Mouse (Mus musculus): ENCODE results near the gene Gm10198.

DNA sequence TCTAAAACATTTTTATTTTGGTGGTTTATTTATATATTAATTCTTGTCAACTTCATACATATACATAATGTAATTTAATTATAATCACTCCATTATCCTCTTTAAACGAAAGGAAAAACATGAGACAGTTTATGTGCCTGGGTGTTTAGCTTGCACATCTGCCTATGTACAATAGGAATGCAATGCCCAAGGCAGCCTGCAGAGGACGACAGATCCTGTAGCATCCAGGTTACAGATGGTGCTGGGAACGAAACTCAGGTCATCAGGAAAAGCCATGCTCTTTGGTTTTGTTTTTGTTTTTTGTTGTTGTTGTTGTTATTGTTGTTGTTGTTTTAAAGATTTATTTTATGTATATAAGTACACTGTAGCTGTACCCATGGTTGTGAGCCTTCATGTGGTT is 32.4 kb upstream of the Gm10198 start:
- TF ChIP-seq POLR2A (IDR thresholded peaks at IDR 0.05; ENCODE audit: borderline replicate concordance, extremely low read depth, low read depth, low read length): no peak
- TF ChIP-seq CTCF (IDR thresholded peaks at IDR 0.05; ENCODE audit: insufficient read depth, low read length): no peak
